Mouse (Mus musculus): Measurements from ENCODE around the gene Bicdl1. TPM values are rescaled to one million over a fixed set of nuclear protein-coding genes. Genes with fewer than 3 reads are reported as not detected.

Gene Bicdl1
- polyA plus RNA-seq, 1 experiment = 18.0 TPM

DNA sequence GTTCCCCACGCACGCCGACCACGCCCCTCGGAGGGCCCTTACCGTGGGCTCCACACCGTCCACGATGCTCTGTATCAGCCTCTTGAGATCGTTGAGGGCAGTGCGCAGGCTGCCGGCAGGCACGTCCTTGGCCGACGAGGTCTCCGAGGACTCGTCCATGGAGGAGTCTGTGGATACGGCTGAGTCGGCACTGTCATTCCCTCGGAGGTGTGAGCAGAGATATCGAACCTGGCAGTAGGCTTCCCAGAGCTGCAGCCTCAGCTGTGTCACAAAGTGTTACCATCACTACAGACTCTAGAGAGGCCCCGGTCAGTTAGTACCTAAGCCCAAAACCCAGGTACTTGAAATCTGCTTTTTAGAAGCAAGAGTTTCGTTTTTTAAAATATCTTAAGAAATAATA, 68.8 kb downstream of the Bicdl1 start:
- whole genome bisulfite sequencing = 92% methylated on average over 22 of the region's 22 CpGs
- Histone ChIP-seq H3K27ac (ENCODE audit: insufficient read depth, low read length) (no peak overlapping the region), H3K4me3 (ENCODE audit: extremely low read depth, insufficient read depth, insufficient read length) (no peak overlapping the region), H3K27me3 (ENCODE audit: control insufficient read depth, insufficient read depth, low read length) (no peaks in the 10 kb centered on the region), H3K4me1 (ENCODE audit: control insufficient read depth, insufficient read depth, insufficient read length) (no peaks in the 10 kb centered on the region), H3K36me3 (ENCODE audit: control insufficient read depth, insufficient read depth, low read length) (no peaks in the 10 kb centered on the region)
- TF ChIP-seq CTCF (IDR thresholded peaks at IDR 0.05; ENCODE audit: extremely low read depth, insufficient read depth, insufficient read length, insufficient replicate concordance) (no peak), POLR2A (IDR thresholded peaks at IDR 0.05; ENCODE audit: low read depth, low read length) (no peak)
- no peak for DNase-seq (ENCODE audit: low read depth in 1 of 2, low spot score in 2 of 2)

DNA sequence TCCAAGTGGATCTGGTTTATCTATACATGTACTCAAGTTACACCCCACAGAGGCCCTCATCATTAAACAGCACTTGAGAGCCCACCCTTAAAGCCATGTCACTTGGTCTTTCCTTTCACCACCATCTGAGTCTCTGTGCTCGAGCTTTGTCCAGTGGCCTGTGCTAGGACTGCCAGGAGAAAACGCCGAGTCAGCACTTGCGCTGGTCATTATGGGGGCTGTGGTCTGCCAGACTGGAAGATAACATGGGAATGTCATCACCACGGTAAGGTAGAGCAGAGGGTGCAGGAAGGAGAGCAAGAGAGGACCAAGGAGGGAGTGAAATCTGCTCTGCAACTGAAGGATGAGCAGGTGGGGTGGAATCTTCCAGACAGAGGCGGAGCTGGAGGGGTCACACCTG, 73.1 kb downstream of the Bicdl1 start:
- H3K4me3 ChIP-seq (ENCODE audit: extremely low read depth, insufficient read depth, insufficient read length) = no peak overlapping the region
- WGBS = 79% methylated on average over 6 of the region's 6 CpGs
- no peak for DNase-seq (ENCODE audit: low read depth in 1 of 2, low spot score in 2 of 2)
- no peaks in the 10 kb centered on the region for H3K36me3 ChIP-seq (ENCODE audit: control insufficient read depth, insufficient read depth, low read length)
- H3K27ac ChIP-seq (ENCODE audit: insufficient read depth, low read length) = no peak overlapping the region
- TF ChIP-seq POLR2A (IDR thresholded peaks at IDR 0.05; ENCODE audit: low read depth, low read length) = no peak
- no peak for TF ChIP-seq CTCF (IDR thresholded peaks at IDR 0.05; ENCODE audit: extremely low read depth, insufficient read depth, insufficient read length, insufficient replicate concordance)
- no peaks in the 10 kb centered on the region for H3K4me1 ChIP-seq (ENCODE audit: control insufficient read depth, insufficient read depth, insufficient read length)
- no peaks in the 10 kb centered on the region for H3K27me3 ChIP-seq (ENCODE audit: control insufficient read depth, insufficient read depth, low read length)

DNA sequence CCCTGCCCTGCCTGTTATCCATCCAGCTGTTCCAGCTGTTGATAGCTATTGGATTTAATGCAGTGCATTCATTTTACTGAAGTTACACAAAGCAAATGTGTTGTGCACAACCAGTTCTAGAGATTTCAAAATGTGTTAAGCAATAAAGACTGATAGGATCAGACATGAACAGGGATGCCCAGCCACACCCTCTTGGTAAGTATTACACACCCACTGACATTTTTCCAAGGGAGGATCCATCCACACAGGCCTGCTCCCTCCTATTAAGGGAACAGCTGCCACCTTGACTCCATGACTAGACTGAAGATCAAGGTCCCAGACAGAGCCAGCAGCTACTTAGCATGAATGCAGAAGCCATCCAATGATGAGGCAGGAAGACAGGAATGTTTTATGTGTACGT, 74.2 kb downstream of the Bicdl1 start:
- DNase-seq (ENCODE audit: low read depth in 1 of 2, low spot score in 2 of 2) = no peak
- no peak overlapping the region for H3K4me3 ChIP-seq (ENCODE audit: extremely low read depth, insufficient read depth, insufficient read length)
- WGBS = 83% methylated on average over 1 of the region's 1 CpGs
- peaks cover 4% of the 10 kb centered on the region; the same call in 1 of the 2 replicates for H3K4me1 ChIP-seq (ENCODE audit: control insufficient read depth, insufficient read depth, insufficient read length)
- TF ChIP-seq POLR2A (IDR thresholded peaks at IDR 0.05; ENCODE audit: low read depth, low read length) (no peak), CTCF (IDR thresholded peaks at IDR 0.05; ENCODE audit: extremely low read depth, insufficient read depth, insufficient read length, insufficient replicate concordance) (no peak)
- no peak overlapping the region for H3K27ac ChIP-seq (ENCODE audit: insufficient read depth, low read length)
- H3K36me3 ChIP-seq (ENCODE audit: control insufficient read depth, insufficient read depth, low read length) = no peaks in the 10 kb centered on the region
- H3K27me3 ChIP-seq (ENCODE audit: control insufficient read depth, insufficient read depth, low read length) = no peaks in the 10 kb centered on the region

DNA sequence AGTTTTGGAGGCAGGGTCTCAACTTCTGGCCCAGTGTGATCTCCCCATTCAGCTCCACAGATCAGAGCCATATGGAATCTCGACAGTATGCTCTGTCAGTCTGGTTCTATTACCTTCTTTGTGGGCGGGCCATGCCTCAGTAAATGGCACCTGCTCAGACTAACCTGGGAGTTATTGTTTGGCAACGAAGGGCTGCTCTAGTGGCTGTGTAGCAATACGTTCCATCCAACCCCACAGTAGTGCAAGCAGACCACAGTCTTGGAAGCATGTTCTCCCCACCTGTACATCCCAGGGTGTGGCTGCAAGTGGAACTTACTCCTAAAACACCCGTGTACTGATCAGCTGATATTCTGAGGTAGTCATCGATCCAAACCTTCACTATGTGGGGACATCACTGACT, 74.7 kb downstream of the Bicdl1 start:
- no peaks in the 10 kb centered on the region for H3K36me3 ChIP-seq (ENCODE audit: control insufficient read depth, insufficient read depth, low read length)
- no peak overlapping the region for H3K27ac ChIP-seq (ENCODE audit: insufficient read depth, low read length)
- H3K27me3 ChIP-seq (ENCODE audit: control insufficient read depth, insufficient read depth, low read length) = no peaks in the 10 kb centered on the region
- TF ChIP-seq CTCF (IDR thresholded peaks at IDR 0.05; ENCODE audit: extremely low read depth, insufficient read depth, insufficient read length, insufficient replicate concordance) = no peak
- no peak for TF ChIP-seq POLR2A (IDR thresholded peaks at IDR 0.05; ENCODE audit: low read depth, low read length)
- no peak overlapping the region for H3K4me3 ChIP-seq (ENCODE audit: extremely low read depth, insufficient read depth, insufficient read length)
- H3K4me1 ChIP-seq (ENCODE audit: control insufficient read depth, insufficient read depth, insufficient read length) = peaks cover 4% of the 10 kb centered on the region; the same call in 1 of the 2 replicates
- 87% methylated on average over 6 of the region's 6 CpGs for WGBS
- no peak for DNase-seq (ENCODE audit: low read depth in 1 of 2, low spot score in 2 of 2)

DNA sequence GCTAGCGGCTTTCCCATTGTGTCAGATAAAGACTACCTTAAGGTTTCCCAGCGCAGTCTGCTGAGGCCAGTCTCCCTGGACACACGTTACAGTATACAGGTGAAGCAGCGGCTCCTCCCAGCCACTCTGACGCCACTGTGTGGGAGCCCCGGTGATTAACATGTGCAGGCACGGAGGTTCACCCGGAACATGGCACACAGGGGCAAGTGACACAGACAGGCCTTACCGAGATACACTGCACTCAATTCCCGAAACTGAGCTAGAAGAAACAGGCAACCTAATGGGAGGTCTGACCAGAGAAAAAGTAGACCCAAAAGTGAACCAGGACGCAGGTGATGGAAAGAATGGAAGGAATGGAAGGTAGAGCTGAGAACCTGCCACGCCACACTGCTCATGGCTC, 77.6 kb downstream of the Bicdl1 start:
- WGBS = 94% methylated on average over 12 of the region's 12 CpGs
- TF ChIP-seq POLR2A (IDR thresholded peaks at IDR 0.05; ENCODE audit: low read depth, low read length) (no peak), CTCF (IDR thresholded peaks at IDR 0.05; ENCODE audit: extremely low read depth, insufficient read depth, insufficient read length, insufficient replicate concordance) (no peak)
- Histone ChIP-seq H3K27me3 (ENCODE audit: control insufficient read depth, insufficient read depth, low read length) (no peaks in the 10 kb centered on the region), H3K4me1 (ENCODE audit: control insufficient read depth, insufficient read depth, insufficient read length) (peaks cover 4% of the 10 kb centered on the region; the same call in 1 of the 2 replicates), H3K4me3 (ENCODE audit: extremely low read depth, insufficient read depth, insufficient read length) (no peak overlapping the region), H3K36me3 (ENCODE audit: control insufficient read depth, insufficient read depth, low read length) (no peaks in the 10 kb centered on the region), H3K27ac (ENCODE audit: insufficient read depth, low read length) (no peak overlapping the region)
- DNase-seq (ENCODE audit: low read depth in 1 of 2, low spot score in 2 of 2) = no peak

DNA sequence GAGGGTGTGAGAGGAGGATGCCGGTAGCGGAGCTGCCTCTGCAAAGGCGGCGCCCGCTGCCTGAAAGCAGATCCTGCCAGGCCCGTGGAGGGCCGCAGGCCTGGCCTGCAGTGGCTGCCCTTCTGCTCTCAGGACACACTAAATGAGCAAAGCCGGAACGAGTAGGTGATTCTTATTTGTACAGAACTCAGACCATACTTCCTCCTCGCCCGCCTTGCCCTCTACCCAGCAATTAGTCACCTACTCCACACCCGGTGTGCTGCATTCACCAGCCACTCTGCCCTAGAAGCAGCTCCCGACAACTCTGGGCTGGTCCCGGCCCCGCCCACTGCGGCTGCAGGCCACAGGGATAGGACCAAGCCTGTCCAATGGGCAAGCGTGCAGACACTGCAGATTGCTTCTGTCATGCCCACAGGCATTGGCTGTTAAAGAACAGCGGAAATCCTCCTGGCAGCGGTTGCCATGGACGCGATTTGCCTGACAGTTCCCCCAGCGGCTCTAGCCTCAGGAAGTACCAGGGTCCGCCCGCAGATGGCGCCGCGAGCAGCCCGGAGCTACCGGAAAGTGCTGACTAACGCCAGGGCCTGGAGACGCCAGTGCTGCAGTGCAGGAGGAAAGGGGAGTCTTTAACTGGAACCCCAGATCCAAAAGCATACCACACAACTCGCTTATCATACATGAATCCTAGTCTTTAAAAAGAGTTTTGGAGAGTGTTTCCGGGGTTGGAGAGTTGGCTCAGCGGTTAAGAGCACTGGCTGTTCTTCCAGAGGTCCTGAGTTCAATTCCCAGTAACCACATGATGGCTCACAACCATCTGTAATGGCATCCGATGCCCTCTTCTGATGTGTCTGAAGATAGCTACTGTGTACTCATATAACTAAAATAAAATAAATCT, 78.5 kb downstream of the Bicdl1 start:
- 3% methylated on average over 35 of the region's 35 CpGs for WGBS
- H3K4me3 ChIP-seq (ENCODE audit: extremely low read depth, insufficient read depth, insufficient read length) = peak overlapping the region; percentile 52
- peaks cover 4% of the 10 kb centered on the region; the same call in 1 of the 2 replicates for H3K4me1 ChIP-seq (ENCODE audit: control insufficient read depth, insufficient read depth, insufficient read length)
- H3K27me3 ChIP-seq (ENCODE audit: control insufficient read depth, insufficient read depth, low read length) = no peaks in the 10 kb centered on the region
- peak overlapping the region; percentile 56 for H3K27ac ChIP-seq (ENCODE audit: insufficient read depth, low read length)
- peak; percentile 97 to 100 for DNase-seq (ENCODE audit: low read depth in 1 of 2, low spot score in 2 of 2)
- H3K36me3 ChIP-seq (ENCODE audit: control insufficient read depth, insufficient read depth, low read length) = no peaks in the 10 kb centered on the region
- TF ChIP-seq CTCF (IDR thresholded peaks at IDR 0.05; ENCODE audit: extremely low read depth, insufficient read depth, insufficient read length, insufficient replicate concordance) (peak; percentile 91), POLR2A (IDR thresholded peaks at IDR 0.05; ENCODE audit: low read depth, low read length) (peak; percentile 83; the same call in 1 of the 2 replicates)

DNA sequence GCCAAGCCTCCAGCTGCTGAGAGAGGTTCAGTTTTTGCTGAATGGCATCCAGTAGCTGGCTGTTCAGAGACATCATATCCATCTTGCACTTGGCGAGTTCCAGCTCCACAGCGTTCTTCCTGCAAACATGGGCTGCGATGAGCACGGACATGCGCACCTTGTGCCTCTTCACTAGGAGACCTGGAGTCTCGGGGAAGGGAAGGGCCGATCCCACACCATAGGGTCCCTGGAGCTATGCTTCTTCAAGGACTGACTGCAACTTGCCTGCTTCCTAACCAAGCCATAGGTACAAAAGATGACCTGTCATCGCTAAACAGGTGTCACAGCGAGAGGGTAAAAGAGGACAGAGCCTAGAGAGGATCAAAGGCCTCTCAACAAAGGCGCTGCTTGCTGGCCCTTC, 79.6 kb downstream of the Bicdl1 start:
- TF ChIP-seq POLR2A (IDR thresholded peaks at IDR 0.05; ENCODE audit: low read depth, low read length) (no peak), CTCF (IDR thresholded peaks at IDR 0.05; ENCODE audit: extremely low read depth, insufficient read depth, insufficient read length, insufficient replicate concordance) (no peak)
- Histone ChIP-seq H3K27ac (ENCODE audit: insufficient read depth, low read length) (no peak overlapping the region), H3K4me1 (ENCODE audit: control insufficient read depth, insufficient read depth, insufficient read length) (peaks cover 4% of the 10 kb centered on the region; the same call in 1 of the 2 replicates), H3K27me3 (ENCODE audit: control insufficient read depth, insufficient read depth, low read length) (no peaks in the 10 kb centered on the region), H3K4me3 (ENCODE audit: extremely low read depth, insufficient read depth, insufficient read length) (no peak overlapping the region), H3K36me3 (ENCODE audit: control insufficient read depth, insufficient read depth, low read length) (peaks cover 4% of the 10 kb centered on the region)
- DNase-seq (ENCODE audit: low read depth in 1 of 2, low spot score in 2 of 2) = no peak
- WGBS = 92% methylated on average over 10 of the region's 10 CpGs

Measured in spleen, adult 2 months (tissue).